Mouse (Mus musculus): ENCODE results near the gene Poc1b. TPM values are rescaled to one million over a fixed set of nuclear protein-coding genes. Genes with fewer than 3 reads are reported as not detected.

Poc1b gene
- total RNA-seq, 2 experiments from 2014 or later: 4.9 to 7.2 TPM

DNA sequence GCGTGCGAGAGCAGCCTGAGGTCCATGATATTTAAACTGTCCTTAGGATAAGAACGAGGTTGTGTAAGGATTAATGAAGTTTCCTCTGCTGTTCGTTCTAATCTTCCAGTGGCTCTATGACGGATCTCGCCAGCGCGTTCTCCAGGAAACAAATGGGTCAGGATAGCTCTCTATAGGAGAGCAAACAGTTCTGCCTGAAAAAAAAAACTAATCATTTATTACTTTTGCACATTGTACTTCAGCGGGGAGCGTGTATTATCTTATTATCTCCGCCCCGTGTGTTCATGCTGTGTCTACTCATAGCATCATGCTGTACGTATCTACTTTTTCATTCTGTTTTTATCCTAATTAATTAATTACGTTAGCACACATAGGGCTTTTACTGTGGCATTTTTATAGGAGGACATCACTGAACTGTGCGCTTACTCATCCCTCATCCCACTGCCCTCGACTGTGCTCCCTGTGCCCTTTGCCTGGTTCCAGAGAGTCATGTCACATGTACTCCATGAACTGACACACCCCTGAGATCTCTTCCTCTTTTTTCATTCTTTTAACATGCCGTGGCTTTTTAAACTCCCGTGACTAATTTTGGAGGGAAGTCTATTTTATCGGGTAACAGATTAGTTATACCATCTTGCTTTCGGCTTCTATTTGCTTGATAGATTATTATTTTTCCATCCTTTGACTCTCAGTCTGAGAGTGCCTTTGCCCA, 140.1 kb downstream of the Poc1b start:
- DNase-seq: no peak
- intact Hi-C loops (cut with DNase I): no loop called here

Other genes with a start within 250 kb of the Poc1b start
- gene Atp2b1, start 192.6 kb upstream of the Poc1b start, total RNA-seq (2021): 10 to 100 TPM; 69.0 to 69.9 TPM
- gene Galnt4, start 1.1 kb downstream of the Poc1b start, total RNA-seq (2021): 1 to 10 TPM; 3.1 to 3.4 TPM
- not detected for gene Phxr2, start 19.3 kb downstream of the Poc1b start, total RNA-seq (2021)
- 10 to 100 TPM; 16.2 to 21.7 TPM for gene Dusp6, start 156.2 kb downstream of the Poc1b start, total RNA-seq (2021)

Data from heart, postnatal 36 days (tissue).